Mouse (Mus musculus) gastrocnemius, postnatal 4 days (tissue): ENCODE results near the gene Inka2. TPM values are rescaled to one million over a fixed set of nuclear protein-coding genes. Genes with fewer than 3 reads are reported as not detected.

Source experiments
- total RNA-seq, 2 experiments: library from RNA; stranded (reverse); gene quantifications; 2 replicates each; pipeline ENCODE4 v1.2.3; 2021

Inka2 gene
- total RNA-seq, 2 experiments from 2014 or later: 28.5 to 29.0 TPM

Other genes starting within 250 kb of the Inka2 start
- gene Ddx20, start 17.0 kb upstream of the Inka2 start, total RNA-seq: 10 to 100 TPM; 12.3 to 15.1 TPM
- gene Rap1a, start 96.7 kb downstream of the Inka2 start, total RNA-seq: 100 to 1,000 TPM; 129 to 150 TPM
- 1 to 10 TPM in 1 of 2 experiments, under 1 TPM in 1; 0.64 to 1.1 TPM for gene Adora3, start 166.3 kb downstream of the Inka2 start, total RNA-seq
- gene Tmigd3, start 166.3 kb downstream of the Inka2 start, total RNA-seq: not detected
- gene I830077J02Rik, start 228.1 kb downstream of the Inka2 start, total RNA-seq: under 1 TPM; 0.65 to 0.71 TPM